Mouse (Mus musculus) heart, postnatal 0 days (tissue): ENCODE data around the gene Dpy19l3. TPM values are rescaled to one million over a fixed set of nuclear protein-coding genes. Genes with fewer than 3 reads are reported as not detected.

Source experiments
- ATAC-seq: fragments of 200-750 bp; cut with Nextera tagmentation; 2 replicates; pipeline ENCODE4 v1.8.0; 2017; ENCODE audit warnings: low read depth, moderate number of reproducible peaks, moderate library complexity; ENCODE audit not compliant: insufficient read depth
- DNase-seq: peaks from one replicate; pipeline ENCODE4 v3.0.0-alpha.2; 2016; ENCODE audit warnings: low spot score
- H3K27ac ChIP-seq: fragments of 300-500 bp; sonication (generic); 2 replicates; pipeline ENCODE4 v1.5.1; 2014; ENCODE audit warnings: low read depth, mild to moderate bottlenecking
- H3K27me3 ChIP-seq: fragments of 300-500 bp; sonication (generic); 2 replicates; pipeline ENCODE4 v1.6.1; 2014; ENCODE audit warnings: low read length, mixed read lengths; ENCODE audit not compliant: control insufficient read depth, insufficient read depth
- H3K36me3 ChIP-seq: fragments of 300-500 bp; sonication (generic); replicated peaks from 2 replicates; pipeline ENCODE4 v1.6.1; 2014; ENCODE audit warnings: low read length, mixed read lengths; ENCODE audit not compliant: control insufficient read depth, insufficient read depth
- H3K4me1 ChIP-seq: fragments of 300-500 bp; sonication (generic); 2 replicates; pipeline ENCODE4 v1.6.1; 2014; ENCODE audit warnings: antibody characterized with exemption; ENCODE audit not compliant: control insufficient read depth, insufficient read depth
- H3K4me2 ChIP-seq: fragments of 300-500 bp; sonication (generic); 2 replicates; pipeline ENCODE4 v1.6.1; 2014; ENCODE audit warnings: low read depth, mild to moderate bottlenecking, low read length, moderate library complexity
- H3K4me3 ChIP-seq: fragments of 300-500 bp; sonication (generic); 2 replicates; pipeline ENCODE4 v1.5.1; 2014; ENCODE audit warnings: low read depth, low read length
- H3K9ac ChIP-seq: fragments of 300-500 bp; sonication (generic); replicated peaks from 2 replicates; pipeline ENCODE4 v1.6.1; 2014; ENCODE audit warnings: low read depth, low read length, mixed read lengths
- H3K9me3 ChIP-seq: fragments of 300-500 bp; sonication (generic); replicated peaks from 2 replicates; pipeline ENCODE4 v1.6.1; 2016; ENCODE audit warnings: low read length; ENCODE audit not compliant: control insufficient read depth
- CTCF ChIP-seq: IDR thresholded peaks from 2 replicates; pipeline ENCODE4 v1.5.1; 2016; ENCODE audit warnings: antibody characterized with exemption, control low read depth, low read depth
- EP300 ChIP-seq: IDR thresholded peaks from 2 replicates; pipeline ENCODE4 v1.6.1; 2016; ENCODE audit warnings: antibody characterized with exemption, low read depth
- WGBS: fragments of 180-500 bp; shearing (Covaris S2); extraction: QIAGEN DNeasy Blood & Tissue Kit; methylation state at CpG from one replicate; pipeline ENCODE4 v1.1.7; 2014; 5-methylcytosine and 5-hydroxymethylcytosine counted together
- polyA plus RNA-seq: library from polyadenylated mRNA; unstranded; fragments of >200 nt; fragmentation: Nextera tagmentation; extraction: Ambion mirVana; gene quantifications from 2 replicates; pipeline ENCODE4 v1.2.1, GENCODE M21; 2015
- total RNA-seq: library from RNA; depleted of rRNA; stranded (reverse); fragments of >200 nt; gene quantifications from 2 replicates; pipeline ENCODE4 v1.2.3, GENCODE M21; 2014; ENCODE audit warnings: low replicate concordance

Dpy19l3 gene
- total and polyA plus RNA-seq, 2 experiments from 2014 or later = 1.1 to 4.9 TPM

DNA sequence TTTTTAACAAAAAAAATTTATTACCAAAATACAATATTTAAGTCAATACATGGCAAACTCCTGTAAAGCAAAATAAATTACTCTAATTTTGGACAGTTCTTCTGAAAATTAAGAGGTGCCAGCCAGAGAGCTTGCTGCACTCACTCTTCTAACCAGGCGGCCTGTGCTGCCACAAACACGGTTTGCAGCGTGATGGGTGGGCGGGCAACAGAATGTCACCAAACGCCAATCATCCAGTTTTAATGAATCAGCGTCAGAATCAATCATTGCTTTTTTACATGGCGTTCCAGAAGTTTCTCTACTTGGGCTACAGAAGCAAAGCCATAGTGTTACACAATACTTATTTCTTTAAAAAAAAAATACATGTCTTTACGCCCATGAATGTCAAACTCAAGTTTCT, 18.1 kb upstream of the Dpy19l3 start:
- no peak for TF ChIP-seq CTCF
- TF ChIP-seq EP300 = no peak
- 91% methylated on average over 8 of the region's 8 CpGs for WGBS
- Histone ChIP-seq H3K36me3 (peaks cover 41% of the 10 kb centered on the region), H3K9me3 (no peaks in the 10 kb centered on the region), H3K27me3 (no peaks in the 10 kb centered on the region), H3K4me2 (no peak overlapping the region), H3K9ac (no peak overlapping the region), H3K4me1 (no peaks in the 10 kb centered on the region), H3K27ac (no peak overlapping the region), H3K4me3 (no peak overlapping the region)
- ATAC-seq (no peak), DNase-seq (no peak)

DNA sequence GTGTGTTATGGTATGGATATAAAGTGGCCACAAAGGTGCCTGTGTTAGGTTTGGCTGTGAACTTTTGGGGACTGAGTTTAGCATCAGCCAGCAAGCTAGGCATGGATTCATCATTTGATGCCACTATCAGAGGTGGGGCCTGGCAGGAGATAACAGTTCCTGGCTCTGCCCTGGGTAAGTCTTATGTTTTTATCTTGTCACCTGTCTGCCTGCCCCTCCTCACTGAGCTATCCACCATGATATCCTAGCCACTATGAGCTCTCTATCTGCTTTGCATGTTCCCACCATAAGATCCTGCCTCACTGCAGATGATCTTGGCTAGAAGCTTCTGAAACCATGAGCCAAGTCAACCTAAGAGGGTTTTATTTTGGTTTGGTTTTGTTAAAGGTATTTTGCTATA, 16.9 kb upstream of the Dpy19l3 start:
- ATAC-seq = no peak
- no peak overlapping the region for H3K4me3 ChIP-seq

DNA sequence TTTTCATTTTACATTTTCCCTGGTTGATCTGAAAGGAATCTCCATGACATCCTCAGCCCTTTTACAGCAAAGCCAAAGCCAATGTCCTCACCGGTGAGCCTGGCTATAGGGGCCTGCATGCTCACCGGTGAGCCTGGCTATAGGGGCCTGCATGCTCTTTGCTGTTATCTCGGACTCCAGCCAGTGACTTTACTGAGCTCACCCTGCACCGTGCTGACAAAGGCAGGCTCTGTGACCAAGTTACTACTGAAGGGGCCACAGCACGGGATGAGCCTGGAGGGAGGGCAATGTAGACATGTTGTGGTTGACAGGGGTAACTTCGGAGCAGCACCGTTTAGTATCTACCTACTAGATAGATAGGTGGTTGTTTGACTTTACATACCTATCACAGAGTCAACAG, 15.9 kb upstream of the Dpy19l3 start:
- Histone ChIP-seq H3K27ac (no peak overlapping the region), H3K4me2 (no peak overlapping the region), H3K4me3 (no peak overlapping the region), H3K9me3 (no peaks in the 10 kb centered on the region), H3K36me3 (peaks cover 23% of the 10 kb centered on the region), H3K9ac (no peak overlapping the region), H3K4me1 (no peaks in the 10 kb centered on the region), H3K27me3 (no peaks in the 10 kb centered on the region)
- WGBS = 57% methylated on average over 7 of the region's 7 CpGs
- TF ChIP-seq EP300 = no peak
- no peak for TF ChIP-seq CTCF
- DNase-seq = no peak
- ATAC-seq = no peak

More for the DNA sequence above, 16.9 kb upstream of the Dpy19l3 start:
- Histone ChIP-seq H3K4me2 (no peak overlapping the region), H3K36me3 (peaks cover 33% of the 10 kb centered on the region), H3K27me3 (no peaks in the 10 kb centered on the region), H3K4me1 (no peaks in the 10 kb centered on the region), H3K9me3 (no peaks in the 10 kb centered on the region), H3K9ac (no peak overlapping the region), H3K27ac (no peak overlapping the region)
- no peak for DNase-seq
- TF ChIP-seq EP300 (no peak), CTCF (no peak)

DNA sequence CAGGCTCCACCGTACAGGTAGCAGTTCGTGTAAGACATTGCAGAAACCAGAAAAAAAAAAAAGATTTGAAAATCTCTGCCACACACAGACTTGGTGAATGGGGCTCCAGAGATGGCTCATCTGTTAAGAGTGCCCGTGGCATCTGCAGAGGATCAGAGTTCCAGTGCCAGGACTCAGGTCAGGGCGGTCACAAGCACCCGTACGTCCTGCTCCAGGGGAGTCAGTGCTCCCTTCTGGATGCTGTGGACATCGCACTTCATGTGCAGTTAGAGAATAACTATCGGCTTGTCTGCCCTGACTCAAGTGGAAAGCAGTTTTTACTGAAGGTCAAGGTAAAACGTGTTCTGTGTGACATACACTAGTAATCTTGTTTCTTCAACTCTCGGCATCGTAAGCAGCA, 10.2 kb upstream of the Dpy19l3 start:
- WGBS = 85% methylated on average over 11 of the region's 11 CpGs

DNA sequence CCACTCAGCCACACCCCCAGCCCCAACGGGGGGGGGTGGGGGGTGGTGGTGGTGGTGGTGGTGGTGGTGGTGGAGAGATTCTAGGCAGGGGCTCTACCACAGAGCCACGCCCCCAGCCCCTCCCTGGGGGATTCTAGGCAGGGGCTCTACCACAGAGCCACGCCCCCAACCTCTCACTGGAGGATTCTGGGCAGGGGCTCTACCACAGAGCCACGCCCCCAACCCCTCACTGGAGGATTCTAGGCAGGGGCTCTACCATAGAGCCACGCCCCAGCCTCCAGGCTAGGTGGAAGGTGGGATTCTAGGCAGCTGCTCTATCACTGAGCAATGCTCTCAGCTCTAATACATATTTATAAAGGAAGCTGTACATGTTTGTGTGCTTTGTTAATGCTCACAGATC, 7.5 kb upstream of the Dpy19l3 start:
- Histone ChIP-seq H3K4me2 (no peak overlapping the region), H3K9me3 (no peaks in the 10 kb centered on the region), H3K4me3 (no peak overlapping the region), H3K36me3 (no peaks in the 10 kb centered on the region), H3K4me1 (no peaks in the 10 kb centered on the region), H3K27me3 (no peaks in the 10 kb centered on the region), H3K27ac (no peak overlapping the region), H3K9ac (no peak overlapping the region)
- ATAC-seq = no peak
- WGBS = 57% methylated on average over 5 of the region's 5 CpGs
- TF ChIP-seq EP300 = no peak
- no peak for TF ChIP-seq CTCF
- no peak for DNase-seq

More for the DNA sequence above, 10.2 kb upstream of the Dpy19l3 start:
- Histone ChIP-seq H3K4me2 (no peak overlapping the region), H3K9me3 (no peaks in the 10 kb centered on the region), H3K4me1 (no peaks in the 10 kb centered on the region), H3K36me3 (no peaks in the 10 kb centered on the region), H3K4me3 (no peak overlapping the region), H3K27ac (no peak overlapping the region), H3K9ac (no peak overlapping the region), H3K27me3 (no peaks in the 10 kb centered on the region)
- no peak for ATAC-seq
- TF ChIP-seq CTCF (no peak), EP300 (no peak)
- DNase-seq = no peak

DNA sequence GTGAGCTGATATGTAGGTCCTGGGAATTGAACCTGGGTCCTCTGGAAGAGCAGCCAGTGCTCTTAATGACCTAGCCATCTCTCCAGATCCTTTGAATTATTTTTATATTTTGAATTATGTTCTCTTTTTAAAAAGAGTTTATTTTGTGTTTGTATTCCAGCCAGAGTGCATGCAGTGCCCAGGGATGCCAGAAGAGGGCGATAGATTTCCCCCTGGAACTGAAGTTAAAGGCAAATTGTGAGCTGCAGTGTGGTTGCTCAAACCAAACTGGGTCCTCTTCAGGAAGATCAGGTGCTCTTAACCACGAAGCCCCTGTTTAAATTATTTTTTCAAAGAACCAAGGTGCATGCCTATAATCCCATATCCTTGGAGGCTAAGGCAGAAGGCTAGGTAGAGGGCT, 5.3 kb upstream of the Dpy19l3 start:
- Histone ChIP-seq H3K9me3 (no peaks in the 10 kb centered on the region), H3K4me2 (no peak overlapping the region), H3K4me1 (no peaks in the 10 kb centered on the region), H3K9ac (no peak overlapping the region), H3K4me3 (no peak overlapping the region), H3K36me3 (no peaks in the 10 kb centered on the region), H3K27me3 (no peaks in the 10 kb centered on the region), H3K27ac (no peak overlapping the region)
- DNase-seq = no peak
- WGBS = 25% methylated on average over 2 of the region's 2 CpGs
- no peak for TF ChIP-seq EP300
- TF ChIP-seq CTCF = peak; percentile 25
- ATAC-seq = no peak
